Mouse (Mus musculus): ENCODE data around the gene Pax5.

Pax5 gene

GRCm38 (mm10) chr4:44479755-44480154, 230.5 kb downstream of the Pax5 start:
- DNase-seq (ENCODE audit: low spot score), result no peak

All from layer of hippocampus, adult 11-12 months (tissue).